Mouse (Mus musculus) bone marrow macrophage, adult 2 months (primary cell): ENCODE measurements around the gene Bpnt1.

Source experiments
- CTCF ChIP-seq: IDR thresholded peaks from 2 replicates; pipeline ENCODE4 v1.5.1; 2012; ENCODE audit warnings: low read depth, mild to moderate bottlenecking, low read length, moderate library complexity
- POLR2A ChIP-seq: IDR thresholded peaks from 2 replicates; pipeline ENCODE4 v1.6.1; 2012; ENCODE audit warnings: mild to moderate bottlenecking, low read depth, low read length, borderline replicate concordance

GRCm38 (mm10) chr1:185335231-185335765, 3.3 kb downstream of the Bpnt1 start:
- no peak for TF ChIP-seq POLR2A
- TF ChIP-seq CTCF, result no peak
